Mouse (Mus musculus) Patski (cell line): ENCODE measurements around the gene Yap1. TPM values are rescaled to one million over a fixed set of nuclear protein-coding genes. Genes with fewer than 3 reads are reported as not detected.
"Not testable (repeated sequence)": the region's sequence is repeated elsewhere in the genome, so short reads cannot be mapped to it uniquely, and the experiment has no call there.

ENCODE experiments used
- ATAC-seq: fragments of 100-300 bp; one replicate; pipeline ENCODE4 v1.8.0; 2021
- CTCF ChIA-PET: fragments of 350-600 bp; sonication (Branson Sonifier 250); formaldehyde crosslinking; loops from one replicate; lab custom pipeline; 2022; ENCODE audit warnings: inconsistent platforms; lab: Charles Lee
- POLR2A ChIA-PET: fragments of 350-600 bp; sonication (Branson Sonifier 250); formaldehyde crosslinking; loops from one replicate; lab custom pipeline; 2022; ENCODE audit warnings: antibody characterized with exemption, inconsistent platforms; lab: Charles Lee
- DNase-seq: peaks from one replicate; pipeline ENCODE4 v3.0.0-alpha.2; 2011; ENCODE audit warnings: low read depth, low spot score
- H3K27me3 ChIP-seq: fragments of 371-371 bp; one replicate; pipeline ENCODE4 v1.5.1; 2021
- CTCF ChIP-seq: fragments of 100-300 bp; IDR thresholded peaks from one replicate; pipeline ENCODE4 v1.5.1; 2021
- in situ Hi-C: fragments of 300-500 bp; cut with MboI; formaldehyde crosslinking; loops from 3 replicates; pipeline ENCODE4 v1.11.1; 2018; ENCODE audit warnings: low pct_unique_long_range_greater_than_20kb, mixed read lengths
- polyA plus RNA-seq: library from polyadenylated mRNA; unstranded; gene quantifications from one replicate; pipeline ENCODE4 v1.2.3, GENCODE M21; 2021

Yap1 gene
- polyA plus RNA-seq, 1 experiment from 2014 or later, result 80.0 TPM

GRCm38 (mm10) chr9:7902311-7902710 is 102.1 kb downstream of the Yap1 start:
- DNase-seq (peak; percentile 46), ATAC-seq (peak; percentile 37)
- no peaks in the 10 kb centered on the region for H3K27me3 ChIP-seq
- in situ Hi-C loops, result loop anchor here (10.0 kb wide), 1 partner anchor 302 kb away; no protein-coding TSS in a partner anchor
- CTCF ChIA-PET, result interaction anchor here (1.0 to 1.6 kb wide), 3 partner anchors 47 to 299 kb away, joined by 3 to 4 read pairs (median 3); no protein-coding TSS in a partner anchor
- TF ChIP-seq CTCF, result no peak
- POLR2A ChIA-PET, result no interaction called here

- CTCF ChIA-PET, result interaction anchor here (1.5 kb wide), 1 partner anchor 297 kb away, joined by 4 read pairs; no protein-coding TSS in a partner anchor
- ATAC-seq (no peak), DNase-seq (no peak)
- no peaks in the 10 kb centered on the region for H3K27me3 ChIP-seq
- POLR2A ChIA-PET, result no interaction called here
- in situ Hi-C loops, result loop anchor here (10.0 kb wide), 1 partner anchor 304 kb away; no protein-coding TSS in a partner anchor
- TF ChIP-seq CTCF, result no peak
Measured at GRCm38 (mm10) chr9:7900965-7901364, 103.4 kb downstream of the Yap1 start.

- peak; percentile 65 for ATAC-seq
- ChIA-PET CTCF (interaction anchor here (0.6 to 1.5 kb wide), 5 partner anchors 14 to 294 kb away, joined by 3 to 6 read pairs (median 3); no protein-coding TSS in a partner anchor), POLR2A (no interaction called here)
- peak; percentile 17 for DNase-seq
- in situ Hi-C loops, result loop anchor here (5.0 to 25.0 kb wide), 3 partner anchors 185 to 685 kb away; no protein-coding TSS in a partner anchor
- TF ChIP-seq CTCF, result peak; percentile 88
- H3K27me3 ChIP-seq, result no peaks in the 10 kb centered on the region
Measured at GRCm38 (mm10) chr9:7897502-7897901, 106.9 kb downstream of the Yap1 start.

- ATAC-seq, H3K27me3 ChIP-seq, DNase-seq: not testable (repeated sequence)
- in situ Hi-C loops, result loop anchor here (10.0 to 25.0 kb wide), 2 partner anchors 287 to 679 kb away; no protein-coding TSS in a partner anchor
- CTCF ChIA-PET, result interaction anchor here (1.0 kb wide), 1 partner anchor 11 kb away, joined by 3 read pairs; no protein-coding TSS in a partner anchor
- POLR2A ChIA-PET, result interaction anchor here (0.6 kb wide), 1 partner anchor 23 kb away, joined by 8 read pairs; no protein-coding TSS in a partner anchor
Measured at GRCm38 (mm10) chr9:7891796-7892195, 112.6 kb downstream of the Yap1 start.

GRCm38 (mm10) chr9:7891177-7891576 is 113.2 kb downstream of the Yap1 start:
- TF ChIP-seq CTCF, result no peak
- H3K27me3 ChIP-seq, result no peaks in the 10 kb centered on the region
- CTCF ChIA-PET, result interaction anchor here (1.0 kb wide), 1 partner anchor 10 kb away, joined by 3 read pairs; no protein-coding TSS in a partner anchor
- in situ Hi-C loops, result loop anchor here (10.0 to 25.0 kb wide), 2 partner anchors 286 to 679 kb away; no protein-coding TSS in a partner anchor
- DNase-seq (no peak), ATAC-seq (no peak)
- POLR2A ChIA-PET, result no interaction called here

- CTCF ChIA-PET, result interaction anchor here (1.0 kb wide), 1 partner anchor 13 kb away, joined by 3 read pairs; no protein-coding TSS in a partner anchor
- in situ Hi-C loops, result loop anchor here (25.0 kb wide), 1 partner anchor 672 kb away; no protein-coding TSS in a partner anchor
- DNase-seq (no peak), ATAC-seq (no peak)
- no peaks in the 10 kb centered on the region for H3K27me3 ChIP-seq
- no peak for TF ChIP-seq CTCF
- POLR2A ChIA-PET, result no interaction called here
Measured at GRCm38 (mm10) chr9:7884346-7884745, 120.0 kb downstream of the Yap1 start.

GRCm38 (mm10) chr9:7882304-7882865 is 122.0 kb downstream of the Yap1 start:
- ATAC-seq (no peak), DNase-seq (no peak)
- no peaks in the 10 kb centered on the region for H3K27me3 ChIP-seq
- TF ChIP-seq CTCF, result no peak
- ChIA-PET CTCF (no interaction called here), POLR2A (interaction anchor here (1.1 kb wide), 1 partner anchor 9 kb away, joined by 3 read pairs; the partner anchor contains the start of gene Birc3)
- in situ Hi-C loops, result loop anchor here (25.0 kb wide), 1 partner anchor 670 kb away; no protein-coding TSS in a partner anchor

Other genes with a start within 250 kb of the Yap1 start
- gene Tmem123, start 240.6 kb downstream of the Yap1 start, polyA plus RNA-seq, result 83.9 TPM
- 37.1 TPM for gene Birc2, start 167.5 kb downstream of the Yap1 start, polyA plus RNA-seq
- gene Birc3, start 131.4 kb downstream of the Yap1 start, polyA plus RNA-seq, result 12.9 TPM
- gene Cfap300, start 38.2 kb upstream of the Yap1 start, polyA plus RNA-seq, result 16.5 TPM
- gene Cep126, start 129.7 kb upstream of the Yap1 start, polyA plus RNA-seq, result 4.0 TPM